Mouse (Mus musculus): ENCODE measurements at regions not wholly inside any gene's neighbourhood (a gene's known extent, or its start where the extent isn't known, plus 50 kb on each side); places are given as distances from the start of the nearest gene placed in this dataset.

- in situ Hi-C loops (cut with MboI, MseI), result no loop called here
Observed at GRCm38 (mm10) chr4:7948020-7948419, 290.8 kb downstream of the Car8 start.

GRCm38 (mm10) chr4:7921503-7921902 lies 317.3 kb downstream of the Car8 start:
- in situ Hi-C loops (cut with MboI, MseI), result no loop called here

GRCm38 (mm10) chr4:7913191-7913590 lies 325.6 kb downstream of the Car8 start:
- in situ Hi-C loops (cut with MboI, MseI), result loop anchor here in 1 of 2 experiments (10.0 kb wide), 1 partner anchor 242 kb away; no protein-coding TSS in a partner anchor

- in situ Hi-C loops (cut with MboI, MseI), result loop anchor here in 1 of 2 experiments (10.0 kb wide), 1 partner anchor 242 kb away; no protein-coding TSS in a partner anchor
Observed at GRCm38 (mm10) chr4:7912675-7913074, 326.2 kb downstream of the Car8 start.

- in situ Hi-C loops (cut with MboI, MseI), result no loop called here
Observed at GRCm38 (mm10) chr4:7903130-7903529, 335.7 kb downstream of the Car8 start.

GRCm38 (mm10) chr4:7894914-7895313 lies 343.9 kb downstream of the Car8 start:
- in situ Hi-C loops (cut with MboI, MseI), result loop anchor here in 1 of 2 experiments (10.0 kb wide), 1 partner anchor 330 kb away; no protein-coding TSS in a partner anchor

- in situ Hi-C loops (cut with MboI, MseI), result loop anchor here in 1 of 2 experiments (10.0 kb wide), 1 partner anchor 326 kb away; no protein-coding TSS in a partner anchor
Observed at GRCm38 (mm10) chr4:7891128-7891527, 347.7 kb downstream of the Car8 start.

GRCm38 (mm10) chr4:7854518-7854917 lies 384.3 kb downstream of the Car8 start:
- in situ Hi-C loops (cut with MboI, MseI), result loop anchor here in 1 of 2 experiments (25.0 kb wide), 1 partner anchor 1167 kb away; no protein-coding TSS in a partner anchor

GRCm38 (mm10) chr4:7853121-7853782 lies 385.6 kb downstream of the Car8 start:
- in situ Hi-C loops (cut with MboI, MseI), result loop anchor here in 1 of 2 experiments (25.0 kb wide), 1 partner anchor 1166 kb away; no protein-coding TSS in a partner anchor

GRCm38 (mm10) chr4:7852006-7852615 lies 386.7 kb downstream of the Car8 start:
- in situ Hi-C loops (cut with MboI, MseI), result loop anchor here in 1 of 2 experiments (25.0 kb wide), 1 partner anchor 1165 kb away; no protein-coding TSS in a partner anchor

GRCm38 (mm10) chr4:7847411-7847810 lies 391.4 kb downstream of the Car8 start:
- in situ Hi-C loops (cut with MboI, MseI), result loop anchor here (5.0 to 10.0 kb wide), 2 partner anchors 535 to 1033 kb away; no protein-coding TSS in a partner anchor

GRCm38 (mm10) chr4:7829126-7829525 lies 409.7 kb downstream of the Car8 start:
- in situ Hi-C loops (cut with MboI, MseI), result no loop called here

GRCm38 (mm10) chr4:7819847-7820246 lies 419.0 kb downstream of the Car8 start:
- in situ Hi-C loops (cut with MboI, MseI), result no loop called here

GRCm38 (mm10) chr4:7777761-7778160 lies 461.1 kb downstream of the Car8 start:
- in situ Hi-C loops (cut with MboI, MseI), result loop anchor here in 1 of 2 experiments (10.0 kb wide), 1 partner anchor 513 kb away; no protein-coding TSS in a partner anchor

GRCm38 (mm10) chr4:7755473-7755872 lies 483.4 kb downstream of the Car8 start:
- in situ Hi-C loops (cut with MboI, MseI), result no loop called here

- in situ Hi-C loops (cut with MboI, MseI), result no loop called here
Observed at GRCm38 (mm10) chr4:7753931-7754330, 484.9 kb downstream of the Car8 start.

GRCm38 (mm10) chr4:7751208-7751607 lies 487.6 kb downstream of the Car8 start:
- in situ Hi-C loops (cut with MboI, MseI), result no loop called here

- in situ Hi-C loops (cut with MboI, MseI), result no loop called here
Observed at GRCm38 (mm10) chr4:7722893-7723292, 515.9 kb downstream of the Car8 start.

- in situ Hi-C loops (cut with MboI, MseI), result no loop called here
Observed at GRCm38 (mm10) chr4:7688516-7688915, 550.3 kb downstream of the Car8 start.

- in situ Hi-C loops (cut with MboI, MseI), result no loop called here
Observed at GRCm38 (mm10) chr4:7687231-7687630, 551.6 kb downstream of the Car8 start.

GRCm38 (mm10) chr4:7670795-7671105 lies 568.1 kb downstream of the Car8 start:
- in situ Hi-C loops (cut with MboI, MseI), result no loop called here

GRCm38 (mm10) chr4:7669992-7670794 lies 568.6 kb downstream of the Car8 start:
- in situ Hi-C loops (cut with MboI, MseI), result no loop called here
